Mouse (Mus musculus) myocyte (in vitro differentiated cells): ENCODE results near the gene Svip. TPM values are rescaled to one million over a fixed set of nuclear protein-coding genes. Genes with fewer than 3 reads are reported as not detected.

Experiments used
- H3K27me3 ChIP-seq: one replicate; pipeline ENCODE4 v1.6.1; 2011; ENCODE audit not compliant: control insufficient read depth, insufficient read depth, insufficient read length
- H3K36me3 ChIP-seq: one replicate; pipeline ENCODE4 v1.6.1; 2011; ENCODE audit not compliant: control insufficient read depth, insufficient read depth
- H3K4me2 ChIP-seq: one replicate; pipeline ENCODE4 v1.6.1; 2011; ENCODE audit warnings: low read depth, control low read depth
- H3K4me3 ChIP-seq: one replicate; pipeline ENCODE4 v1.5.1; 2011; ENCODE audit warnings: mild to moderate bottlenecking, control low read depth, moderate library complexity
- H3K79me2 ChIP-seq: one replicate; pipeline ENCODE4 v1.6.1; 2011; ENCODE audit not compliant: control insufficient read depth, insufficient read depth
- H3ac ChIP-seq: one replicate; pipeline ENCODE4 v1.6.1; 2011; ENCODE audit not compliant: control insufficient read depth, insufficient read length
- CEBPB ChIP-seq: IDR thresholded peaks from 2 replicates; pipeline ENCODE4 v1.6.1; 2011; ENCODE audit warnings: mild to moderate bottlenecking, moderate library complexity; ENCODE audit not compliant: poor library complexity, insufficient read depth, severe bottlenecking
- E2F4 ChIP-seq: IDR thresholded peaks from one replicate; pipeline ENCODE4 v1.6.1; 2011; ENCODE audit warnings: mild to moderate bottlenecking, control low read depth, moderate library complexity; ENCODE audit not compliant: insufficient read depth
- MAX ChIP-seq: IDR thresholded peaks from one replicate; pipeline ENCODE4 v1.6.1; 2011; ENCODE audit warnings: low read depth, mild to moderate bottlenecking, control low read depth
- MYOD1 ChIP-seq, 3 experiments: IDR thresholded peaks; one replicate each; pipeline ENCODE4 v1.6.1; 2011; ENCODE audit warnings: control low read depth in 2 of 3, low read depth in 2 of 3, mild to moderate bottlenecking in 2 of 3, moderate library complexity in 1 of 3; ENCODE audit not compliant: insufficient read length in 2 of 3, control insufficient read depth in 1 of 3
- MYOG ChIP-seq, 3 experiments: IDR thresholded peaks; one replicate each; pipeline ENCODE4 v1.6.1; 2011; ENCODE audit warnings: control low read depth in 2 of 3, low read depth in 2 of 3, mild to moderate bottlenecking in 2 of 3; ENCODE audit not compliant: insufficient read length in 2 of 3, control insufficient read depth in 1 of 3, insufficient read depth in 1 of 3
- POLR2A ChIP-seq: IDR thresholded peaks from one replicate; pipeline ENCODE4 v1.6.1; 2011; ENCODE audit warnings: low read depth, mild to moderate bottlenecking, control low read depth, moderate library complexity; ENCODE audit not compliant: insufficient read length
- POLR2AphosphoS2 ChIP-seq: IDR thresholded peaks from one replicate; pipeline ENCODE4 v1.6.1; 2011; ENCODE audit warnings: low read depth, control low read depth; ENCODE audit not compliant: insufficient read length
- REST ChIP-seq: IDR thresholded peaks from one replicate; pipeline ENCODE4 v1.6.1; 2011; ENCODE audit warnings: mild to moderate bottlenecking, control low read depth, moderate library complexity; ENCODE audit not compliant: insufficient read depth, insufficient read length
- SRF ChIP-seq: IDR thresholded peaks from one replicate; pipeline ENCODE4 v1.6.1; 2011; ENCODE audit warnings: low read depth; ENCODE audit not compliant: control insufficient read depth, insufficient read length
- TCF12 ChIP-seq: IDR thresholded peaks from one replicate; pipeline ENCODE4 v1.6.1; 2011; ENCODE audit warnings: mild to moderate bottlenecking, control low read depth; ENCODE audit not compliant: poor library complexity, insufficient read depth, severe bottlenecking
- TCF3 ChIP-seq: IDR thresholded peaks from one replicate; pipeline ENCODE4 v1.6.1; 2011; ENCODE audit warnings: low read depth, control low read depth; ENCODE audit not compliant: insufficient read length
- USF1 ChIP-seq: IDR thresholded peaks from one replicate; pipeline ENCODE4 v1.6.1; 2011; ENCODE audit warnings: low read depth, mild to moderate bottlenecking, control low read depth, moderate library complexity
- polyA plus RNA-seq: library from polyadenylated mRNA; unstranded; fragments of >200 nt; fragmentation: generic; extraction: Trizol; gene quantifications from one replicate; pipeline ENCODE4 v1.2.1, GENCODE M21; 2012; ENCODE audit warnings: missing spikeins

Gene Svip
- polyA plus RNA-seq, 1 experiment = 0.80 TPM

DNA sequence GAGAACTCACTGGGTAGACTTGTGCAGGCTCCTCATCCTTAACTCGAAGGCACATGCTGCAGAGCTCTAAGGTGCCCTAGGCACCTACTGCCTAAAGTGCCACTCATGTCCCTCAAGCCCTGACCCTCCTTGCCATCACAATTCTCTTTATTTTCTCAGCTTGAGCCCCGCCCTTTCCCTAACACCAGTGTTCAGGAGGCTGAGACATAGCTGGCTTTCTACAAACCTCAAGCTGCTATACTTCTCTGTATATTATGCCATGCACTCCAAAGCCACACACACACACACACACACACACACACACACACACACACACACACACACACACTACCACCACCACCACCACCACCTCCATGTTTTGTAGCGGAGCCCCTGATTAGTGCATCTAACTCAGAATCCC, 9.8 kb upstream of the Svip start, which contains the start of gene 1700015G11Rik:
1700015G11Rik (minus strand) TSS at position 101 of the 400 bp plus-strand sequence.
- Histone ChIP-seq H3ac (no peak within 1 kb of the TSS), H3K4me3 (no peak within 1 kb of the TSS), H3K36me3 (no peaks in the 10 kb centered on the region), H3K79me2 (no peaks in the 10 kb centered on the region), H3K27me3 (no peaks in the 10 kb centered on the region), H3K4me2 (no peak within 1 kb of the TSS)
- TF ChIP-seq POLR2A (no peak), SRF (no peak), TCF3 (no peak), MAX (no peak), TCF12 (no peak), E2F4 (no peak), CEBPB (no peak), MYOG (IDR thresholded peaks at IDR 0.05; ENCODE audit: control insufficient read depth in 1 of 3, insufficient read depth in 1 of 3, insufficient read length in 2 of 3, low read depth in 2 of 3) (no peak), POLR2AphosphoS2 (no peak), REST (no peak), USF1 (no peak)

DNA sequence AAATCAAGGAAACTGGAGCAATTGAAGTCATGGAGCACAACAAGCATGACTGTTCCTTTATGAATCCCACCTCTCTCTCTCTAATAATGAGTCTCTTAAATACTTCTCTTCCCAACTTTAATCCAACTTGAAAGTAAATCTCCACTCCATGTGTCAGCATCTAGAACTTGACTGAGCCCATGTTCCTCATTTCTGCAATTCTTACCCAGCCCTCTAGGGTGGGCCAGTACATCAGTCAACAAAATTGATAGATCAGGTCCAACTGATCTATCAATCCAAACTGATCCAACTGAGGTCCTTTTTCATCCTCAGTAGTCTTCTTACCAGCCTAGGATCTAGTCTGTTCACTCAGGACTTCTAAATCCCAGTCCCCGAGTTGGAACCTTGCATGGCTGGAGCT, 9.4 kb upstream of the Svip start:
- Histone ChIP-seq H3K79me2 (no peaks in the 10 kb centered on the region), H3K36me3 (no peaks in the 10 kb centered on the region), H3K27me3 (no peaks in the 10 kb centered on the region), H3ac (no peak overlapping the region), H3K4me2 (no peak overlapping the region), H3K4me3 (no peak overlapping the region)
- no peak for TF ChIP-seq REST
- no peak for TF ChIP-seq SRF
- no peak for TF ChIP-seq E2F4
- TF ChIP-seq POLR2A = no peak
- TF ChIP-seq USF1 = no peak
- no peak for TF ChIP-seq MYOG (IDR thresholded peaks at IDR 0.05; ENCODE audit: control insufficient read depth in 1 of 3, insufficient read depth in 1 of 3, insufficient read length in 2 of 3, low read depth in 2 of 3)
- TF ChIP-seq MYOD1 (IDR thresholded peaks at IDR 0.05; ENCODE audit: control insufficient read depth in 1 of 3, insufficient read length in 2 of 3, low read depth in 2 of 3) = no peak
- TF ChIP-seq TCF12 = no peak
- no peak for TF ChIP-seq MAX
- no peak for TF ChIP-seq CEBPB
- no peak for TF ChIP-seq POLR2AphosphoS2
- no peak for TF ChIP-seq TCF3

DNA sequence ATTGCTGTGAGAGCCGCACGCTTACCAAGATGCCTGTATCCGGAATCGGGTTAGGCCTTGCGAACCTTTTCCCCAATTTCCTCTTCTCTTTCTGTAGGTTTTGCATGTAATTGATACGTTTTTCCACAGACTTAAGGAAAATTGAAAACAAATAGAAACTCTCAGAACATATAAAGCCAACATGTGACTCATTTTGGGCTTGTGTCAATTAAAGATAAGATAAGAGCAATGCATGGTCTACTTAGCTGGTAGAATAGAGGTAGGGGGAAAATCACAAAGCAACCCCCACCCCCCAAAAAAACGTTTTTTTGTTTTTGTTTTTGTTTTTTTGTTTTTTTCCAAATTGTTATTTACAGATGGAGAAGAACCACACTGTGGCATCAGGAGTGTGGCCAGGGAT, 7.6 kb upstream of the Svip start:
- Histone ChIP-seq H3K4me3 (no peak overlapping the region), H3K4me2 (no peak overlapping the region), H3K79me2 (no peaks in the 10 kb centered on the region)

DNA sequence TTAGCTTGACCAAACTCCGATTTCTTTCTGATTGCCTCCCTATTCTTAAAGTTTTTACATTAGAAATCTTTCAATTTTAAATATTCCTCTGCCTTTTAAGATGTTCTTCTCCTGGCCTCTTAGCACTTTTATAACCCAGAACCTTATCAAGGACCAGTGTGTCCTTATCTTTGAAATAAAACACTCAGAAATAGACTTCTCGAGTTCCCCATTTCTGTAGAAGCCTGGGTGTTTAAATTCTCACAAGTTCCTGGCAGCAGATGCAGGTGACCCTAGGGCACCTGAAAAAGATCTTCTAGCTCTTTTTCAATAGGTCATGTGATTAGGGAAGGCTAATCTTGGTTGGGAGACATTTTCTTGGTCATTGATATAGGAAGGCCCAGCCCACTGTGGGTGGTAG, 1.3 kb upstream of the Svip start:
- Histone ChIP-seq H3K79me2 (no peaks in the 10 kb centered on the region), H3K27me3 (no peaks in the 10 kb centered on the region), H3K4me3 (no peak overlapping the region), H3K4me2 (no peak overlapping the region), H3ac (no peak overlapping the region), H3K36me3 (no peaks in the 10 kb centered on the region)
- TF ChIP-seq REST (no peak), TCF3 (no peak), MYOD1 (IDR thresholded peaks at IDR 0.05; ENCODE audit: control insufficient read depth in 1 of 3, insufficient read length in 2 of 3, low read depth in 2 of 3) (no peak), POLR2A (no peak), MAX (no peak), MYOG (IDR thresholded peaks at IDR 0.05; ENCODE audit: control insufficient read depth in 1 of 3, insufficient read depth in 1 of 3, insufficient read length in 2 of 3, low read depth in 2 of 3) (no peak), SRF (no peak), CEBPB (no peak), USF1 (no peak), POLR2AphosphoS2 (no peak)

More for the DNA sequence above, 7.6 kb upstream of the Svip start:
- no peaks in the 10 kb centered on the region for H3K27me3 ChIP-seq
- no peaks in the 10 kb centered on the region for H3K36me3 ChIP-seq
- H3ac ChIP-seq = no peak overlapping the region
- TF ChIP-seq E2F4 (no peak), CEBPB (no peak), POLR2AphosphoS2 (no peak), SRF (no peak)

DNA sequence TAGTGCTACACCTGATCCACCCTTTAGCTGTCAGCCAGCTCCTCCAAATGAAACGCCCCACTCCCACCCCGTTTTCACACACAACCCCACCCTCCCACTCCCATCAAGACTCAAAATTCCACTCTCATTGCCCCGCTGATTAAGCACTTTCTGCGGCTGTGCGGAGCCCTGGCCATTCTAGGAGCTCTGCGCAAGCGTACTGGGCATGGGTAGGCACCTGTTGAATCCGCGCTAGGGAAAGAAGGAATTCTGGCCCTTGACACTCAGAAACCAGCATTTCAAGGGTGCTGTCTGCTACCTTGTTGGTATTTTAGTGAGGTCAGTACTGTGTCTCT, 445 bp upstream of the Svip start:
- Histone ChIP-seq H3K79me2 (no peaks in the 10 kb centered on the region), H3K4me2 (peak overlapping the region; percentile 55), H3K36me3 (no peaks in the 10 kb centered on the region), H3K27me3 (no peaks in the 10 kb centered on the region), H3K4me3 (peak overlapping the region; percentile 7), H3ac (no peak overlapping the region)
- no peak for TF ChIP-seq TCF12
- TF ChIP-seq CEBPB = no peak
- no peak for TF ChIP-seq MYOG (IDR thresholded peaks at IDR 0.05; ENCODE audit: control insufficient read depth in 1 of 3, insufficient read depth in 1 of 3, insufficient read length in 2 of 3, low read depth in 2 of 3)
- TF ChIP-seq MAX = no peak
- no peak for TF ChIP-seq E2F4
- no peak for TF ChIP-seq POLR2A
- TF ChIP-seq POLR2AphosphoS2 = no peak
